Mouse (Mus musculus) cerebellum, adult 11-12 months (tissue): Measurements from ENCODE around the gene Ccdc152.
"Not testable (repeated sequence)": the region's sequence is repeated elsewhere in the genome, so short reads cannot be mapped to it uniquely, and the experiment has no call there.

Source experiments
- DNase-seq: peaks from one replicate; pipeline ENCODE4 v3.0.0; 2022

The Ccdc152 gene

GRCm38 (mm10) chr15:3273191-3273590 lies 30.1 kb downstream of the Ccdc152 start:
- DNase-seq: no peak

GRCm38 (mm10) chr15:3271216-3271615 lies 32.1 kb downstream of the Ccdc152 start:
- no peak for DNase-seq

- peak; percentile 14 for DNase-seq
Observed at GRCm38 (mm10) chr15:3270646-3271077, 32.7 kb downstream of the Ccdc152 start.

- DNase-seq: no peak
Observed at GRCm38 (mm10) chr15:3269996-3270645, 33.2 kb downstream of the Ccdc152 start.

- no peak for DNase-seq
Observed at GRCm38 (mm10) chr15:3269496-3269895, 33.8 kb downstream of the Ccdc152 start.

- DNase-seq: no peak
Observed at GRCm38 (mm10) chr15:3268247-3268646, 35.1 kb downstream of the Ccdc152 start, which contains the start of gene Selenop. Selenop (plus strand) TSS chr15:3268547.

GRCm38 (mm10) chr15:3264828-3265227 lies 38.5 kb downstream of the Ccdc152 start:
- DNase-seq: no peak

GRCm38 (mm10) chr15:3264293-3264692 lies 39.0 kb downstream of the Ccdc152 start:
- no peak for DNase-seq

- no peak for DNase-seq
Observed at GRCm38 (mm10) chr15:3262883-3263282, 40.4 kb downstream of the Ccdc152 start.

- no peak for DNase-seq
Observed at GRCm38 (mm10) chr15:3260309-3260708, 43.0 kb downstream of the Ccdc152 start.

GRCm38 (mm10) chr15:3259025-3259424 lies 44.3 kb downstream of the Ccdc152 start:
- no peak for DNase-seq

- DNase-seq: no peak
Observed at GRCm38 (mm10) chr15:3251718-3252067, 51.6 kb downstream of the Ccdc152 start.

GRCm38 (mm10) chr15:3251031-3251717 lies 52.2 kb downstream of the Ccdc152 start:
- no peak for DNase-seq

GRCm38 (mm10) chr15:3250620-3251019 lies 52.7 kb downstream of the Ccdc152 start:
- DNase-seq: no peak

- DNase-seq: not testable (repeated sequence)
Observed at GRCm38 (mm10) chr15:3245036-3245435, 58.3 kb downstream of the Ccdc152 start.

- no peak for DNase-seq
Observed at GRCm38 (mm10) chr15:3237963-3238362, 65.4 kb downstream of the Ccdc152 start.

GRCm38 (mm10) chr15:3236338-3236737 lies 67.0 kb downstream of the Ccdc152 start:
- no peak for DNase-seq

GRCm38 (mm10) chr15:3233837-3234551 lies 69.3 kb downstream of the Ccdc152 start:
- no peak for DNase-seq

- DNase-seq: no peak
Observed at GRCm38 (mm10) chr15:3232168-3232835, 71.0 kb downstream of the Ccdc152 start.

- DNase-seq: no peak
Observed at GRCm38 (mm10) chr15:3231004-3231403, 72.3 kb downstream of the Ccdc152 start.
